9 mouse cellular contexts compared by ENCODE assay signal in the genomic region with DNA sequence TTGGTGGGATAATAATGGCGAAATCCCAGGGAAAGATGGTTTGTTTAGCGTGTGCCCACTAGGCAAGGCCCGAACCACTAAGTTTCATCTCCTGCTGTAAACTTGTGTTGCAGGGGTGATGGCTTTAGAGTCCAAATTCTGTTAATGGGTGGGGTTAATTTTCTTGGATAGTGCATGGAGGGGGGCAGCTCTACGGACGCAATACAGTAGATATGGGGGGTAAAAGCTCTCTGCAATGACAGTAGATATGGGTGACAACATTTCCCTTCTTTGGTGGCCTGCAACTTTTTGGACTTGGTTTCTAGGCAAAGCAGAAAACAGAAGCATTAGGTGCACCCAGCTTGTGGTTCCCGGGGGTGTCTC. TPM values are rescaled to one million over a fixed set of nuclear protein-coding genes. Genes with fewer than 3 reads are reported as not detected.
A peak's percentile ranks its signal among the peaks of the same experiment; 100 is the strongest.
DNase-seq lines count a peak whose midpoint lies in the region; ATAC-seq and TF ChIP-seq lines count a peak whose summit lies in the region.
"Had no signal": no experiment of that assay in that cellular context is flagged by ENCODE, and none has a peak within 500 bp of the region (broad histone marks: within the 10 kb centered on the region; RNA-seq: fewer than 3 reads in every experiment).

No protein-coding gene starts in this region.

- no peaks in the 10 kb centered on the region for H3K9me3 ChIP-seq in kidney, postnatal 0 days (replicated peaks; ENCODE audit: low read length)
- no peaks in the 10 kb centered on the region for H3K9me3 ChIP-seq in embryonic facial prominence, embryonic 10.5 days
- H3K9me3 ChIP-seq in hindbrain, embryonic 16.5 days (ENCODE audit: control insufficient read depth, low read length) = no peaks in the 10 kb centered on the region
- no peaks in the 10 kb centered on the region for H3K9me3 ChIP-seq in midbrain, embryonic 16.5 days (replicated peaks; ENCODE audit: control insufficient read depth, low read length, poor library complexity, severe bottlenecking)

- no peak for DNase-seq in kidney, postnatal 0 days (ENCODE audit: low spot score)
- no peak for DNase-seq in kidney, postnatal 4 days
- DNase-seq in embryonic facial prominence, embryonic 10.5 days (ENCODE audit: low spot score) = no peak
- no peak for DNase-seq in c-Kit-positive CD71-positive TER-119-positive erythroid progenitor cells, embryonic 14.5 days (ENCODE audit: low spot score)
- no peak for DNase-seq in thymus, adult 18-20 months
- no peak for DNase-seq in layer of hippocampus, postnatal 10 days (ENCODE audit: low spot score in 2 of 2)

- no peaks in the 10 kb centered on the region for H3K36me3 ChIP-seq in kidney, postnatal 0 days (ENCODE audit: insufficient read depth, low read length)
- no peaks in the 10 kb centered on the region for H3K36me3 ChIP-seq in embryonic facial prominence, embryonic 10.5 days (replicated peaks)
- no peaks in the 10 kb centered on the region for H3K36me3 ChIP-seq in hindbrain, embryonic 16.5 days (ENCODE audit: control insufficient read depth, insufficient read depth, low read length)
- H3K36me3 ChIP-seq in midbrain, embryonic 16.5 days (ENCODE audit: control insufficient read depth, insufficient read depth, low read length) = no peaks in the 10 kb centered on the region

- peak overlapping the region; percentile 85 for H3K9ac ChIP-seq in kidney, postnatal 0 days (ENCODE audit: low read depth, low read length)
- H3K9ac ChIP-seq in hindbrain, embryonic 16.5 days (ENCODE audit: low read depth, low read length) = peak overlapping the region; percentile 84
- peak overlapping the region; percentile 84 for H3K9ac ChIP-seq in midbrain, embryonic 16.5 days (ENCODE audit: low read depth, low read length)

- peak overlapping the region; percentile 64 for H3K4me3 ChIP-seq in kidney, postnatal 0 days (replicated peaks; ENCODE audit: low read depth, low read length)
- H3K4me3 ChIP-seq in embryonic facial prominence, embryonic 10.5 days = peak overlapping the region; percentile 76
- peak overlapping the region; percentile 77 for H3K4me3 ChIP-seq in hindbrain, embryonic 16.5 days (ENCODE audit: low read length)
- H3K4me3 ChIP-seq in midbrain, embryonic 16.5 days (ENCODE audit: low read depth, low read length) = peak overlapping the region; percentile 62

- H3K4me1 ChIP-seq in kidney, postnatal 0 days (replicated peaks; ENCODE audit: insufficient read depth, low read length) = 0 out of 2 replicates have a peak, but pooled peaks cover 12% of the 10 kb centered on the region
- H3K4me1 ChIP-seq in embryonic facial prominence, embryonic 10.5 days = peaks cover 25% of the 10 kb centered on the region
- peaks cover 17% of the 10 kb centered on the region for H3K4me1 ChIP-seq in hindbrain, embryonic 16.5 days (ENCODE audit: control insufficient read depth, insufficient read depth, low read depth, low read length)
- peaks cover 15% of the 10 kb centered on the region for H3K4me1 ChIP-seq in midbrain, embryonic 16.5 days (ENCODE audit: control insufficient read depth, insufficient read depth, low read length)

- 61% methylated on average over 6 of the region's 6 CpGs for WGBS in kidney, postnatal 0 days
- WGBS in embryonic facial prominence, embryonic 10.5 days = 69% methylated on average over 6 of the region's 6 CpGs
- 69% methylated on average over 6 of the region's 6 CpGs for WGBS in hindbrain, embryonic 16.5 days
- 67% methylated on average over 6 of the region's 6 CpGs for WGBS in midbrain, embryonic 16.5 days

- no peaks in the 10 kb centered on the region for H3K27me3 ChIP-seq in kidney, postnatal 0 days (ENCODE audit: insufficient read depth, low read length)
- H3K27me3 ChIP-seq in embryonic facial prominence, embryonic 10.5 days (replicated peaks; ENCODE audit: low read depth, poor library complexity, severe bottlenecking) = peaks cover 75% of the 10 kb centered on the region
- H3K27me3 ChIP-seq in hindbrain, embryonic 16.5 days (replicated peaks; ENCODE audit: control insufficient read depth, insufficient read depth, low read length) = 0 out of 2 replicates have a peak, but pooled peaks cover 3% of the 10 kb centered on the region
- no peaks in the 10 kb centered on the region; the same call in 1 of the 2 replicates for H3K27me3 ChIP-seq in midbrain, embryonic 16.5 days (ENCODE audit: control insufficient read depth, insufficient read depth, low read depth, low read length)

- no peak for TF ChIP-seq CTCF in kidney, postnatal 0 days (IDR thresholded peaks at IDR 0.05; ENCODE audit: low read depth)

- ATAC-seq in kidney, postnatal 0 days (replicated peaks; ENCODE audit: low FRiP score, low read depth) = no peak
- no peak for ATAC-seq in hindbrain, embryonic 16.5 days
- ATAC-seq in midbrain, embryonic 16.5 days = no peak

- H3K27ac ChIP-seq in kidney, postnatal 0 days = peak overlapping the region; percentile 88; the same call in 1 of the 2 replicates
- H3K27ac ChIP-seq in embryonic facial prominence, embryonic 10.5 days (replicated peaks) = peak overlapping the region; percentile 93
- H3K27ac ChIP-seq in hindbrain, embryonic 16.5 days (ENCODE audit: low read depth, low read length) = peak overlapping the region; percentile 78
- peak overlapping the region; percentile 83 for H3K27ac ChIP-seq in midbrain, embryonic 16.5 days (ENCODE audit: low read length)

- peak overlapping the region; percentile 91 for H3K4me2 ChIP-seq in kidney, postnatal 0 days (ENCODE audit: low read length)
- peak overlapping the region; percentile 91 for H3K4me2 ChIP-seq in hindbrain, embryonic 16.5 days (ENCODE audit: low read length)
- peak overlapping the region; percentile 81 for H3K4me2 ChIP-seq in midbrain, embryonic 16.5 days (ENCODE audit: low read length)

RNA-seq across cellular contexts. Expression of a gene that starts 0.8 kb away (rescaled TPM):
- polyA plus RNA-seq in kidney, postnatal 0 days (2015; fragmentation: Nextera tagmentation; extraction: Ambion mirVana) = 56.4 and 63.5 TPM in 2 replicates
- polyA plus RNA-seq in embryonic facial prominence, embryonic 10.5 days (2016; fragmentation: Nextera tagmentation; extraction: Ambion mirVana) = 51.8 and 55.5 TPM in 2 replicates
- polyA plus RNA-seq in hindbrain, embryonic 16.5 days (2015; fragmentation: Nextera tagmentation; extraction: Ambion mirVana) = 478 and 542 TPM in 2 replicates
- 437 and 480 TPM in 2 replicates for polyA plus RNA-seq in midbrain, embryonic 16.5 days (2015; fragmentation: Nextera tagmentation; extraction: Ambion mirVana)
- 100 to 1,000 TPM; 426 to 431 TPM for total RNA-seq in layer of hippocampus, postnatal 10 days (2021)

RNA-seq across cellular contexts. Expression of a gene that starts 18.5 kb away (rescaled TPM):
- polyA plus RNA-seq in kidney, postnatal 0 days (2015; fragmentation: Nextera tagmentation; extraction: Ambion mirVana) = 0.41 and 0.78 TPM in 2 replicates
- 0.11 and 1.0 TPM in 2 replicates for polyA plus RNA-seq in embryonic facial prominence, embryonic 10.5 days (2016; fragmentation: Nextera tagmentation; extraction: Ambion mirVana)
- not detected in 2 replicates for polyA plus RNA-seq in hindbrain, embryonic 16.5 days (2015; fragmentation: Nextera tagmentation; extraction: Ambion mirVana)
- polyA plus RNA-seq in midbrain, embryonic 16.5 days (2015; fragmentation: Nextera tagmentation; extraction: Ambion mirVana) = not detected in 2 replicates
- not detected for total RNA-seq in layer of hippocampus, postnatal 10 days (2021)
- total RNA-seq: hematopoietic stem cell, adult 5-6 weeks had no signal

RNA-seq across cellular contexts. Expression of a gene that starts 25.0 kb away (rescaled TPM):
- polyA plus RNA-seq in kidney, postnatal 0 days (2015; fragmentation: Nextera tagmentation; extraction: Ambion mirVana) = 32.9 and 35.0 TPM in 2 replicates
- polyA plus RNA-seq in embryonic facial prominence, embryonic 10.5 days (2016; fragmentation: Nextera tagmentation; extraction: Ambion mirVana) = 7.5 and 10.3 TPM in 2 replicates
- polyA plus RNA-seq in hindbrain, embryonic 16.5 days (2015; fragmentation: Nextera tagmentation; extraction: Ambion mirVana) = 0.34 and 0.46 TPM in 2 replicates
- polyA plus RNA-seq in midbrain, embryonic 16.5 days (2015; fragmentation: Nextera tagmentation; extraction: Ambion mirVana) = 0.14 and 0.25 TPM in 2 replicates
- total RNA-seq in layer of hippocampus, postnatal 10 days (2021) = under 1 TPM; 0.62 to 0.78 TPM
